Mouse (Mus musculus): ENCODE measurements around the gene Ctdspl.

The Ctdspl gene

GRCm38 (mm10) chr9:118926111-118926650 lies at the start of gene Ctdspl:
TSS of gene Ctdspl (plus strand) at chr9:118926453.
- DNase-seq, result peak; percentile 63 to 79

GRCm38 (mm10) chr9:118876902-118877301 lies 49.4 kb upstream of the Ctdspl start:
- peak in 1 of 2 experiments; percentile 37 for DNase-seq

GRCm38 (mm10) chr9:118877365-118878008 lies 48.8 kb upstream of the Ctdspl start:
- peak; percentile 57 to 64 for DNase-seq

GRCm38 (mm10) chr9:118878596-118878995 lies 47.7 kb upstream of the Ctdspl start:
- DNase-seq, result peak in 1 of 2 experiments; percentile 16

GRCm38 (mm10) chr9:118881281-118881945 lies 44.8 kb upstream of the Ctdspl start:
- peak in 1 of 2 experiments; percentile 26 for DNase-seq

- DNase-seq, result no peak
Observed at GRCm38 (mm10) chr9:118881946-118882284, 44.3 kb upstream of the Ctdspl start.

DNA sequence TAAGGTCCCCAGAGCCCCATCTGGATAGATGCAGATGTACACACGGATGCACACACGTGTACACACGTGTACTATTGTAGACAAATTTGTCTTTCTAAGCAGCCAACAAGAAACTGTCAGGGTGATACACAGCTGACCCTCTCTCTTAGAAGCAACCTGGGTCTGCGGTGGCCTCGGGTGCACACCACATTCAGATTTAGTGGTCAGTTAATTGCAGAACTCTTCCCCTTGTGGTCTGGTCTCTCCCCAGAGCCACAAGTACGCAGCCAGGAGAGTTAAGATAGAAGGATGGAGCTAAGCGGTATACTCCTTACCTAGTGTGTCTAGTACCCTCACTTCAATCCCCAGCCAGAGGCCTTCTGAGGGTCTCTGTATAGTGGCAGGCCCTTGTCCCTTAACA lies 43.1 kb upstream of the Ctdspl start:
- no peak for DNase-seq

- peak in 1 of 2 experiments; percentile 71 for DNase-seq
Observed at GRCm38 (mm10) chr9:118885785-118886184, 40.5 kb upstream of the Ctdspl start.

- DNase-seq, result peak in 1 of 2 experiments; percentile 29
Observed at GRCm38 (mm10) chr9:118887201-118887600, 39.1 kb upstream of the Ctdspl start.

DNA sequence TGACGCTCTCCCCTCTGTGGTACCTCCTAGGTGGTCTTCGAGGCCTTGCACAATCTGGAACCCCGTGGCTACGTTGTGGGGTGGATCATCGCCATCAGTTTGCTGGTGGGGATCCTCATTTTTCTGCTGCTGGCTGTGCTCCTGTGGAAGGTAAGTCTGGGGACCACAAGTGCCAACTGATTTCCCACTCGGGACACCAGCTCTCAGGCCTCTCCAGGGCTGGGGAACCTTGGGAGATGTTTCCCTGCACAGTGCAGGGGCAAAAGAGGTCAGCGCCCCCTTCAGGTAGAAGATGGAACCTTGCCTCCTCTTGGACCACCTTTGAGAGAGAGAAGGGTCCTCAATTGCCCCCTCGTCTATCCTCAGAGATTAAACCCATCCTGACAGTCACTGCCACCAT lies 38.5 kb upstream of the Ctdspl start:
- peak in 1 of 2 experiments; percentile 14 for DNase-seq

DNA sequence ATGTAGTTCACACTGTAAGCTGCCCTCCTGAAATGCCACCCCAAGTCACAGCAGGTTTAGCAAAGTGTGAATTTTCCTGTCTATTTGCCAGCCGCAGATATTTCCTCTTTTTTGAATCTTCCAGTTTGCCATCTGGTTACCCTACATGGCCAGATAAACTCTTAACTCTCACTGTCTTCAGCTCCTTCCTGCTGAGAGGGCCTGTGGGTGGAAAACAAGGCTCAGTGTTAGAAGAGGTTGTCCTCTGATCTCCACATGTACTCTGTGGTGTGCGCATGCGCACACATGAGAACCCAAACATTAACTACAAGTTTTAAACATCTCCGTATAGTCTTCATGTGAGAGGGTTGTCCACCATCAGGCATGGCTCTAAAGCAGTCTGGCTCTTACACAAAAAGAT lies 36.1 kb upstream of the Ctdspl start:
- DNase-seq, result no peak

DNA sequence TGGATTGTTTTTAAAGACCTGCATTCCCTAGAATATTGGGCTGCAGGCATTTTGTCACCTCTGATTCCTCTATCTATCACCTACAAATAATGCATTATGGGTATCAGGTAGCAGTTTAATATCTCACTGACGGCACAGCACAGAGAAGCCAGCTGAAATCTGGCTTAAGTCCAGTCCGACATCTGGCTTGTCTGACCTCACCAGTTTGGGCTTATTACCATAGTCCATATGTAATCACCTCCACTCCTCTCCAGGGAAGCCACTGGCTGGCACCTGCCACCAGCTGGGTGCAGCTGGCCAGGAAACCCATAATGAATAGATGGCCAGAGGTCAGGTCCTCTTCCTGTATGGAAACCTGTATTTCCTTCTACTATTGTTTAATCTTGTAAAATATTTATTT lies 35.6 kb upstream of the Ctdspl start:
- DNase-seq, result peak in 1 of 2 experiments; percentile 53

DNA sequence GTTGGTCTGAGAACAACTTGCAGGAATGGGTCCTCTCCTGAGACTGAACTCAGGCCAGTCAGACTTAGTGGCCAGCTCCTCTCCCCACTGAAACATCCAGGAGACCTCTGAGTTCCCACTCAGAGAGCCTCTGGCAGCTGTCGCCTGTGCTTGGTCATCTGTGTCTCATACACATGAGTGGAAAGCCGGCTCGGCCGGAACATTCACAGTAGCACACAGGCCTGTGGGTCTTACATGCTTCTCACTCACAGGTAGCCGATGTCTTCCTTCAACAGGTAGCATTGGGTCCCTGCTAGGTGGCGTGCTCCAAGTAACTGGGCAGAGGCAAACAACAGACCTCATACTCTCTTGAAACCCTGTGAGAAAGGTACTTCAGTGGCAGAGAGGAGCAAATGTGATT lies 35.2 kb upstream of the Ctdspl start:
- DNase-seq, result no peak

GRCm38 (mm10) chr9:118891593-118891992 lies 34.7 kb upstream of the Ctdspl start:
- peak in 1 of 2 experiments; percentile 58 for DNase-seq

GRCm38 (mm10) chr9:118895101-118895500 lies 31.2 kb upstream of the Ctdspl start:
- DNase-seq, result no peak

DNA sequence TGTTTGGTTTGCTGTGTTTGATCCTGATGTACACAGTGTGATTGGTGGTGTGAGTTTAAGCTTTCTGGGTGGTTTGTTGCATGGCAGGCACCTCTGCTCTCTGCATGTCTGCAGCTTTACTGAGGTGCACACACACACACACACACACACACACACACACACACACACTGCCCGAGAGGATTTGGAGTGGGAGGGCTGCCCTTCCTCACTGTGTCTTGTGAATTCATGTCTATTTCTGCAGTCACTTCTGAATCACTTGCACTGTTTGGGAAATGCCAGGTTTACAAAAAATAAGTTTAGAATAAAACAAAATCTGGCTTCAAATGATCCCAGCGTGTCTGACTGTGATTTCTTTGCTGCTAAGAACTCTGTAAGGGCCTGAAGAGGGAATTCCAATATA lies 25.6 kb upstream of the Ctdspl start:
- peak in 1 of 2 experiments; percentile 16 for DNase-seq

- peak in 1 of 2 experiments; percentile 14 for DNase-seq
Observed at GRCm38 (mm10) chr9:118901917-118902316, 24.3 kb upstream of the Ctdspl start.

DNA sequence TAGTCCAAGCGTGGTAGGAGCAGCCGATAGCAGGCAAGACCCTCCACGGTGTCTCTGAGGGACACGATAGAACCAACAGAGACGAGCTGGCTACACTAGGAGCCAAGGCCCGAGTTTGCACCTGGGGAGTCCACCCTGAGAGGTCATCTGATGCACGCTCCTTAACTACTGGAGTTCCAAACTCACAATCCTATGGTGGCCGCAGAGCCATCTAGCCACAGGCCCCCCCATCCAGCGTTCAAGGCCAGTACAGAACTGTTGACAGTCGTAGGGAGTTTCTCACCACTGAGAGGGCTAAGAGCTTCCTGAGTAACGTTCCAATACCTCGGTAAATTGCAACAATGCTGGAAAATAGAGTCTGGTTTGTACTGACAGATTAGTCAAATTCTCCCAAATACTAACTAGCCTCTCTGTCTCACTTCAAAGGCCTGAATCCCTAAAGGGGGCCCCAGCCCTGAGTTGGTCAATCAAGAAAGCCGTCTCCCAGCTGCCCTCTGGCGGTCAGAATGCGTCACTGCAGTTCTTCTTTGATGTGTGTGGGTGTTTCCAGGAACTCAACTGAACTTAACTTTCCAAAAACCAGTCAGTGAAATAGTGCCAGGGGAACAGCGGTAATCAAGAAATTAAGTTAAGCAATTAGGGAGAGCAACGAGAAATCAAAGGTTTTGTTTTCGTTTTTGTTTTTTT lies 18.2 kb upstream of the Ctdspl start:
- DNase-seq, result peak; percentile 85 to 88

GRCm38 (mm10) chr9:118913048-118913447 lies 13.2 kb upstream of the Ctdspl start:
- peak in 1 of 2 experiments; percentile 24 for DNase-seq

GRCm38 (mm10) chr9:118913613-118914012 lies 12.6 kb upstream of the Ctdspl start:
- DNase-seq, result peak in 1 of 2 experiments; percentile 15

DNA sequence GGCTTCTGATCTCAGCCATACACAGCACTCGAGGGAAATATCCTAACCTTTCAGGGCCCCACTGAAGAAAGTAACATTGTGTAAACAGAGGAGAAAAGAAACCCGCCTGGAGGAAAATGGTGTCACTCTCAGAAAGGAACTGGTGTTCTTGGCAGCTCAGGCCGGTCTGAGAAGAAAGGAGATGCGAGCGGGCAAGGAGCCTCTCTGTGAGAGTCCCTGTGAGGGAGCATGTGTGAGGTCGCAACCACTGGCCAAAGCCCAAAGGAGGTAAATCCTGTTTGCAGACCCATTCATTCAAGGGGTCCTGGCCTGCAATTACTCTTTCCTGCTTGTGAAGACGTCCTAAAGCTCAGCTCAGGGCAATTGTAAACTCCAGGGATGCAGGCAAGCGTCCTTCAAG lies 11.7 kb upstream of the Ctdspl start:
- DNase-seq, result peak in 1 of 2 experiments; percentile 21

DNA sequence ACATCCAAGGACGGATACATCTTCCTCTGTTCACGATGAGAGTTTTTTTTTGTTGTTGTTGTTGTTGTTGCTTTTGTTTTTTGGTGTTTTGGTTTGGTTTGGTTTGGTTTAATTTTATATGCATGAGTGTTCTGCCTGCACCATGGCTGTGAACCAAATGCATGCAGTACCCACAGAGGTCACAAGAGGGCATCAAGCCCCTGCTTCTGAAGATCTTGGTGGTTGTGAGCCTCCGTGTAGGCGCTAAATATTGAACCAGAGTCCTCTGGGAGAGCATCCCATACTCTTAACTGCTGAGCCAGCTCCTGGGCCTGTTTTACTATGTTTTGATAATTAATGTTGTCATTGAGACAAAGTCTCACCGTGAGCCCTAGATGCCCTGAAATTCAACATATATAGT lies 11.0 kb upstream of the Ctdspl start:
- DNase-seq, result peak; percentile 24 to 58

- DNase-seq, result peak in 1 of 2 experiments; percentile 65
Observed at GRCm38 (mm10) chr9:118919672-118920186, 6.5 kb upstream of the Ctdspl start.

Data from lung, postnatal 4 days (tissue).